Mouse (Mus musculus) bone marrow macrophage, adult 2 months (primary cell): ENCODE data around the gene Smarcd1.

Experiments
- CTCF ChIP-seq: IDR thresholded peaks from 2 replicates; pipeline ENCODE4 v1.5.1; 2012; ENCODE audit warnings: low read depth, mild to moderate bottlenecking, low read length, moderate library complexity
- POLR2A ChIP-seq: IDR thresholded peaks from 2 replicates; pipeline ENCODE4 v1.6.1; 2012; ENCODE audit warnings: mild to moderate bottlenecking, low read depth, low read length, borderline replicate concordance

DNA sequence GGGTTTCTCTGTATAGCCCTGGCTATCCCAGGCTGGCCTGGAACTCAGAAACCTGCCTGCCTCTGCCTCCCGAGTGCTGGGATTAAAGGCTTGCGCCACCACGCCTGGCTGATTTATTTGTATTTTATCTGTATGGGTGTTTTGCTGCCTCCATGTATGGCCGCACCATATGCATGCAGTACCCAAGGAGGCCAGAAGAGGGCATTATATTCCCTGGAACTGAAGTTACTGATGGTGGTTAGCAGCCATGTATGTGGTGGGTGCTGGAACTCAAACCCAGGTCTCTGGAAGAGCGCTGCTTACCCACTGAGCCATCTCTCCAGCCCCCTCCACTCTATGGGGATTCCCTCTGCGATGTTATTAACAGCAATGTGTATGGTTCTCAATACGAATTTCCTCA is 19.0 kb upstream of the Smarcd1 start:
- TF ChIP-seq CTCF, result peak; percentile 33
- TF ChIP-seq POLR2A, result no peak
